Mouse (Mus musculus) bone marrow, adult 2 months (tissue): ENCODE data around the gene Zmynd10.

Experiments used
- CTCF ChIP-seq: fragments of 200-500 bp; IDR thresholded peaks from 2 replicates; pipeline ENCODE4 v1.5.1; 2011; ENCODE audit warnings: low read length, control low read depth; ENCODE audit not compliant: control insufficient read depth, insufficient read depth
- POLR2A ChIP-seq: fragments of 200-500 bp; IDR thresholded peaks from 2 replicates; pipeline ENCODE4 v1.6.1; 2011; ENCODE audit warnings: low read depth, mild to moderate bottlenecking, control low read depth, low read length, borderline replicate concordance; ENCODE audit not compliant: control insufficient read depth

DNA sequence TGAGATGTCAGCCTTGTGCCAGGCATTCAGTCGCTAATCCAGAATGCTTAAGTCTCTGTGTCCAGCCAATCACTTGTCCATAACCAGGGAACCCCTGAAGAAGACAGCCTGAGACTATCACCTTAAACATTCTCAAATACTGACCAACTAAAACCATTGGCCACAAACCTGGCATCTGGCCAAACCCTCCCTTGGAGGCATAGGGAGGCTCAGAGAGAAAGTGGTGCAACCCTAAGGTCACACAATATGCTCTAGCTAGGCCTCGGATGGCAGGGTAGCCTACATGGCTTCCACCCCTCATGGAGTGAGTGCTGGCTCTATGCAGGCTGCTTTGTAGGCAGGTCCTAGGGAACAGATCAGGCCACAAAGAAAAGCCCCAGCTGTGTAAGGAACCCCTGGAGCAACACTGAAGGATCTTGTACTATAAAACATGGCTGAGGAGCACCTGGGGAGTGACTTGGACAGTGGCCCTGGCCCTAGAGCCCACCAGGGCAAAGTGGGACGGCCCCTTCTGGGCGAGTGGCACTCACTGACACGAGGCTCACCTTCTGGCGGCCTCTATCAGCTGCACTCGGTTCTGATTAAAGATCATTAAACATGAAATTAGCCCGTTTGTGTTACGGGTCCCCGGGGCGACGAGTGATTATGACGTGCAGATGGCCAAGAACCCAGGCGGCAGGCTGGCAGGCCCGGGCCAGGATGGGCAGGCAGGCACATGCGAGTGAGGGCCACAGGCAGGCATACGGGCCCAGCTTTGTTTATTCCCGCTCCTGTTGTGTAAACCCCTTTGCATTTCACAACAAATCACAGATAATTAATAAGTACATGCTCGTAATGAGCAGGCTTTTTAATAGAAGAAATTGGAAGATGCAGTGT, 42.2 kb upstream of the Zmynd10 start:
- TF ChIP-seq CTCF (no peak), POLR2A (no peak)
